Mouse (Mus musculus) forebrain, embryonic 15.5 days (tissue): ENCODE data around the gene Macrod1. TPM values are rescaled to one million over a fixed set of nuclear protein-coding genes. Genes with fewer than 3 reads are reported as not detected.

Experiments
- ATAC-seq: fragments of 200-750 bp; cut with Nextera tagmentation; replicated peaks from 2 replicates; pipeline ENCODE4 v1.8.0; 2017; ENCODE audit warnings: mild to moderate bottlenecking, moderate TSS enrichment, moderate library complexity
- H3K27ac ChIP-seq: fragments of 300-500 bp; sonication (generic); replicated peaks from 2 replicates; pipeline ENCODE4 v1.5.1; 2015; ENCODE audit warnings: mild to moderate bottlenecking, inconsistent platforms
- H3K27me3 ChIP-seq: fragments of 300-500 bp; sonication (generic); 2 replicates; pipeline ENCODE4 v1.6.1; 2015; ENCODE audit warnings: inconsistent platforms
- H3K36me3 ChIP-seq: fragments of 300-500 bp; sonication (generic); 2 replicates; pipeline ENCODE4 v1.6.1; 2015; ENCODE audit warnings: mild to moderate bottlenecking, inconsistent platforms
- H3K4me1 ChIP-seq: fragments of 300-500 bp; sonication (generic); 2 replicates; pipeline ENCODE4 v1.6.1; 2015; ENCODE audit warnings: inconsistent platforms
- H3K4me2 ChIP-seq: fragments of 300-500 bp; sonication (generic); replicated peaks from 2 replicates; pipeline ENCODE4 v1.6.1; 2015; ENCODE audit warnings: mild to moderate bottlenecking, inconsistent platforms
- H3K4me3 ChIP-seq: fragments of 300-500 bp; sonication (generic); 2 replicates; pipeline ENCODE4 v1.5.1; 2015; ENCODE audit warnings: mild to moderate bottlenecking, inconsistent platforms
- H3K9ac ChIP-seq: fragments of 300-500 bp; sonication (generic); replicated peaks from 2 replicates; pipeline ENCODE4 v1.6.1; 2015; ENCODE audit warnings: mild to moderate bottlenecking, inconsistent platforms
- H3K9me3 ChIP-seq: fragments of 300-500 bp; sonication (generic); 2 replicates; pipeline ENCODE4 v1.6.1; 2016; ENCODE audit warnings: inconsistent platforms
- WGBS: fragments of 180-500 bp; shearing (Covaris S2); methylation state at CpG from one replicate; pipeline ENCODE4 v1.1.7; 2015; ENCODE audit warnings: mixed read lengths; 5-methylcytosine and 5-hydroxymethylcytosine counted together
- polyA plus RNA-seq: library from polyadenylated mRNA; unstranded; fragments of >200 nt; fragmentation: Nextera tagmentation; extraction: Ambion mirVana; gene quantifications from 2 replicates; pipeline ENCODE4 v1.2.1, GENCODE M21; 2015

Macrod1 gene
- polyA plus RNA-seq, 1 experiment from 2014 or later, result 6.0 TPM

GRCm38 (mm10) chr19:7125526-7126156 lies 69.0 kb downstream of the Macrod1 start:
- H3K9me3 ChIP-seq, result no peaks in the 10 kb centered on the region
- no peak overlapping the region for H3K27ac ChIP-seq
- H3K4me1 ChIP-seq, result peaks cover 57% of the 10 kb centered on the region
- no peak overlapping the region for H3K4me3 ChIP-seq
- ATAC-seq, result no peak
- WGBS, result 92% methylated on average over 4 of the region's 4 CpGs
- H3K36me3 ChIP-seq, result no peaks in the 10 kb centered on the region
- no peak overlapping the region for H3K9ac ChIP-seq
- H3K4me2 ChIP-seq, result no peak overlapping the region
- H3K27me3 ChIP-seq, result no peaks in the 10 kb centered on the region

DNA sequence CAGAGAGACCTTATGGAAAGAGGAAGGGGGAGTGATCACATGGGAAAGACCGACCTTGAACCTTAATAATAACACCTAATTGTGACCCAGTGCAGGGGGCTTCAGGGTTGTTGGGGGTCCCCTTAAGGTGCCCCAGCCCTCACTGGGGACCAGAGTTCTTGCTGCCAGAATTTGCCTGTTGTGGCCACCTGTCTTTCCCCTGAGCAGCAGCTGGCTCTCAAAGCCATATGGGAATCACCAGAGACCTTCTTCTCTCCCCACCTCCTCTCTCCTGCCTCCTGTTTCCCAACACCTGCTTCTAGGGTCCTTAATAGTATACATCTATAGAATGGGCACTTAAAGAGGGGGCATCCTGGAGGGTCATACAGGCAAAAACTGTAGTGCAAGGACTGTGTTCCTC lies 69.6 kb downstream of the Macrod1 start:
- Histone ChIP-seq H3K4me1 (peaks cover 57% of the 10 kb centered on the region), H3K27me3 (no peaks in the 10 kb centered on the region), H3K27ac (no peak overlapping the region), H3K4me2 (no peak overlapping the region), H3K36me3 (no peaks in the 10 kb centered on the region), H3K9ac (no peak overlapping the region), H3K9me3 (no peaks in the 10 kb centered on the region), H3K4me3 (no peak overlapping the region)
- ATAC-seq, result no peak
- 88% methylated on average over 1 of the region's 1 CpGs for WGBS

DNA sequence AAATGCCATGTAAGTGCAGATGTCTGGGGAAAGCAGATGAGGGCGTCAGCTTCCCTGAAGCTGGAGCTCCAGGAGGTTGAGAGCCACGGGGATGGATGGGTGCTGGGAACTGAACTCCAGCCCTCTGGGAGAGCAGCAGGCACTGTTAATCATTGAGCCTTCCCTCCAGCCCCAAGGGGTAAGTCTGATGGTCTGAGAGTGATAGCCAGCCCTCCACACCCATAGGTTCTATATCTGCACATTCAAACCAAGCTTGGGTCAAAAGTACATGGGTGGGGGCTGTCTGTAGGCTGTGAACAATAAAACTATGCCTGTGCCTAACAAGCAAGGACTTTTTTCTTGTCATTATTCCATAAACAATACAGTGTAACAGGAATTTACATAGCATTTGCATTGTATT lies 70.3 kb downstream of the Macrod1 start:
- no peak overlapping the region for H3K4me2 ChIP-seq
- WGBS, result 75% methylated on average over 2 of the region's 2 CpGs
- peaks cover 53% of the 10 kb centered on the region for H3K4me1 ChIP-seq
- no peak overlapping the region for H3K4me3 ChIP-seq
- no peaks in the 10 kb centered on the region for H3K9me3 ChIP-seq
- H3K27me3 ChIP-seq, result no peaks in the 10 kb centered on the region
- H3K27ac ChIP-seq, result no peak overlapping the region
- H3K36me3 ChIP-seq, result no peaks in the 10 kb centered on the region
- no peak for ATAC-seq
- H3K9ac ChIP-seq, result no peak overlapping the region

- ATAC-seq, result no peak
- Histone ChIP-seq H3K27ac (peak overlapping the region; percentile 74), H3K4me3 (no peak overlapping the region), H3K9ac (0 out of 2 replicates have a peak overlapping the region, but pooled peaks have one; percentile 5), H3K4me2 (no peak overlapping the region), H3K36me3 (no peaks in the 10 kb centered on the region), H3K27me3 (no peaks in the 10 kb centered on the region), H3K9me3 (no peaks in the 10 kb centered on the region), H3K4me1 (peaks cover 57% of the 10 kb centered on the region)
- 32% methylated on average over 19 of the region's 19 CpGs for WGBS
Observed at GRCm38 (mm10) chr19:7128551-7129475, 72.2 kb downstream of the Macrod1 start.

- Histone ChIP-seq H3K9me3 (no peaks in the 10 kb centered on the region), H3K36me3 (no peaks in the 10 kb centered on the region), H3K9ac (no peak overlapping the region), H3K4me2 (no peak overlapping the region), H3K4me1 (peaks cover 72% of the 10 kb centered on the region), H3K27ac (no peak overlapping the region), H3K27me3 (no peaks in the 10 kb centered on the region), H3K4me3 (no peak overlapping the region)
- ATAC-seq, result no peak
- WGBS, result 78% methylated on average over 11 of the region's 11 CpGs
Observed at GRCm38 (mm10) chr19:7130317-7130716, 73.7 kb downstream of the Macrod1 start.

- peaks cover 88% of the 10 kb centered on the region for H3K4me1 ChIP-seq
- 31% methylated on average over 9 of the region's 9 CpGs for WGBS
- H3K36me3 ChIP-seq, result no peaks in the 10 kb centered on the region
- peak; percentile 20 for ATAC-seq
- H3K27ac ChIP-seq, result peak overlapping the region; percentile 67
- no peak overlapping the region for H3K9ac ChIP-seq
- H3K4me3 ChIP-seq, result no peak overlapping the region
- H3K4me2 ChIP-seq, result no peak overlapping the region
- H3K27me3 ChIP-seq, result no peaks in the 10 kb centered on the region
- no peaks in the 10 kb centered on the region for H3K9me3 ChIP-seq
Observed at GRCm38 (mm10) chr19:7133436-7133835, 76.8 kb downstream of the Macrod1 start.

DNA sequence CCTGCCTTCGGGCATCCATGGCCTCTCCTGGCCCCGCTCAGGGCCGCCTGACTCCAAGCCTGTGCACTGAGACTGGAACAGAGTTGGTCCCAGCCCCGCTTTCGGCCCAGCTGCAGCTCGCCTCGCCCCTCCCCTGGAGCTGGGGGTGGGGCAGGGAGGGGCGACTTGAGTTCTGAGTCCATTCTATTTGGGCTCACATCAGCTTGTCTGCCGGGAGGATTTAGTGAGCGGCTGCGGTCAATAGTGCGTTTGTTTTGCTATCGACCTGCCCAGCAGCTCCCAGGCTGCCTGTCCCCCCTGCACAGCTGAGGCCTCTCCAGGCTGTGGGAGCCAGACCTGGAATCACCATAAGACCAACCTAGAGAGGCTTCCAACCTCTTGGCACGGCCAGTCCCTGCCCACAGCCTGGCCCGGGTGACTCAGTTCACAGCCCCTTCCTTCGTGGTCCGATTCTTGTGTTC lies 78.1 kb downstream of the Macrod1 start:
- Histone ChIP-seq H3K27me3 (no peaks in the 10 kb centered on the region), H3K36me3 (no peaks in the 10 kb centered on the region), H3K4me1 (peaks cover 88% of the 10 kb centered on the region), H3K4me3 (no peak overlapping the region), H3K9me3 (no peaks in the 10 kb centered on the region), H3K4me2 (no peak overlapping the region), H3K27ac (peak overlapping the region; percentile 80), H3K9ac (no peak overlapping the region)
- no peak for ATAC-seq
- WGBS, result 15% methylated on average over 17 of the region's 17 CpGs

DNA sequence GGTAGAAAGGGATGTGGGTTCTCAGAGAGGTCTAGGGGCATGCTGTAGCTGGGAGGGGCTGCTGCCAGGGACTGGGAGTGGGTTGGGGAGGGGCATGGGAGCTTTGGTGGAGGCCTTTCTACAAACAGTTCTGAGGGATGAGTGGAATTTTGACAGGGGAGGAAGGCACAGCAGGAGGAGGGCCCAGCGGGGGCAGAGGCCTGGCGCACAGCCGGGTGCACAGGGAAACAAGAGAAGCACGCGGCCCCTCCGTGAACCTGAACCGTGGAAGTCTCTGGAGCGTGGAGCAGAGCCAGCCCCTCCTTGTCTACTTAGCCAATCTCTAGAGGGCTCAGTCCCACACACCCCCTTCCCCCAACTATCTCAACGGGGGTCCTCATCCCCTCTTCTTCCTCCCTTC lies 78.9 kb downstream of the Macrod1 start:
- H3K4me3 ChIP-seq, result no peak overlapping the region
- no peaks in the 10 kb centered on the region for H3K27me3 ChIP-seq
- H3K27ac ChIP-seq, result peak overlapping the region; percentile 80
- H3K36me3 ChIP-seq, result no peaks in the 10 kb centered on the region
- ATAC-seq, result no peak
- peaks cover 88% of the 10 kb centered on the region for H3K4me1 ChIP-seq
- no peak overlapping the region for H3K4me2 ChIP-seq
- no peak overlapping the region for H3K9ac ChIP-seq
- 2% methylated on average over 9 of the region's 9 CpGs for WGBS
- no peaks in the 10 kb centered on the region for H3K9me3 ChIP-seq

DNA sequence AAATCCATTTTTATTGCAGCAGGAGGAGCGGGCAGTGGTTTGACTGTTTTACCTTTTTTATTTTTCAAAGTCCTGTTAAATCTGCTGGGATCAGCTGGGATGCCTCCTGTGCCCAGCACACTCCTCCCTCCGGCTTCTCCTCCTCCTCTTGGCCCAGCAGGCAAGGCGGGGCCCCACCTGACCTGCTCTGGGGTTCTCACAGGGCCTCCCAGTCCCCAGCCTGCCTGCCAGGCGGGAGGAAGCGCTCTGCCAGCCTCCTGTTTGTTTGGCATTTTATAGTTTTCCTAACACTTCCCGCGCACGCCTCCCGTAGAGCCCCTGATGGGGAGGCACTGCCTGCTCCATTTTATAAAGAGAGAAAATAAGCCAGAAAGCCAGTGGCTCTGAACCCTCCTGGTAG lies 79.4 kb downstream of the Macrod1 start:
- Histone ChIP-seq H3K9ac (no peak overlapping the region), H3K9me3 (no peaks in the 10 kb centered on the region), H3K4me3 (no peak overlapping the region), H3K4me2 (no peak overlapping the region), H3K36me3 (no peaks in the 10 kb centered on the region), H3K27ac (peak overlapping the region; percentile 80), H3K4me1 (peaks cover 92% of the 10 kb centered on the region), H3K27me3 (no peaks in the 10 kb centered on the region)
- peak; percentile 24; the same call in 1 of the 2 replicates for ATAC-seq
- WGBS, result 9% methylated on average over 9 of the region's 9 CpGs

DNA sequence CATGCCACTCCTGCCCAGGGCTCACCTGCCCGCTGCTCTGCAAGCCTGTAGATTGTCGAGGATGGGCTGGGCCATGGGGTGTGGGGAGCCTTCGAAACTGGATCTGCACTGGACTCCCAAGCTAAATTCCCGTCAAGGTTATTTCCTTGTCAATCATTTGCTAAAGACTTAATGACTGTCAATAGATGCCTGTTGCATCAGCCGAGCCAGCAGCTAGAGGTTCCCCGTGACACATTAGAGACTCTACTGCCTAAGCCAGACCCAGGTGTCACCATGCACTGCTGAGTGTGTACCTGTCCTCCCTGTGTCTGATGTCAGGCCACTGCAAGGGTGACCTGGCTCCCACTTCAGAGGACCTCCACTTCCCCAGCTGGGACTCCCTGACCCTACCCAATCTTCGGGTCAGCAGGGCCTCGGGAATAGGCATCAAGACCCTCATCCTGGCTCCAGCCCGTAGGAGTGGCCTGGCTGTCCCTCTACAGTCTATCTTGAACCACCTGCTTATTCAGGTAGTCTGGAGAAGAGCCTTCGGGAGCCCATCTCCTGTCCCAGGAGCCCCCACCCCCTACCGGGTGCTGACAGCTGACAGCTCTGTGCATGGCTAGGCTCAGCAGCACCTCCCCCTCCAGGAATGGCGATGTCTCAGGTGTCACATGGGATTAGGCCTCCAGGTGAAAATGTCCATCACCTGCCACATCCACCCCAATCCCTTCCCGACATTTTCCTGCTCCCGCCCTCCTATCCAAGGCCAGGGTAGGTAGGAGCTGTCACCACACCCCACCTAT lies 80.3 kb downstream of the Macrod1 start:
- Histone ChIP-seq H3K9ac (no peak overlapping the region), H3K27me3 (no peaks in the 10 kb centered on the region), H3K4me2 (no peak overlapping the region), H3K27ac (peak overlapping the region; percentile 80), H3K4me3 (no peak overlapping the region), H3K9me3 (no peaks in the 10 kb centered on the region), H3K4me1 (peaks cover 100% of the 10 kb centered on the region), H3K36me3 (no peaks in the 10 kb centered on the region)
- no peak for ATAC-seq
- 39% methylated on average over 14 of the region's 14 CpGs for WGBS

- H3K9me3 ChIP-seq, result no peaks in the 10 kb centered on the region
- H3K27ac ChIP-seq, result 0 out of 2 replicates have a peak overlapping the region, but pooled peaks have one; percentile 9
- H3K4me1 ChIP-seq, result peaks cover 100% of the 10 kb centered on the region
- 37% methylated on average over 14 of the region's 14 CpGs for WGBS
- no peaks in the 10 kb centered on the region for H3K36me3 ChIP-seq
- H3K4me3 ChIP-seq, result no peak overlapping the region
- no peaks in the 10 kb centered on the region for H3K27me3 ChIP-seq
- no peak for ATAC-seq
- no peak overlapping the region for H3K9ac ChIP-seq
- H3K4me2 ChIP-seq, result no peak overlapping the region
Observed at GRCm38 (mm10) chr19:7138327-7138726, 81.7 kb downstream of the Macrod1 start.

GRCm38 (mm10) chr19:7139321-7139720 lies 82.7 kb downstream of the Macrod1 start:
- H3K4me1 ChIP-seq, result peaks cover 100% of the 10 kb centered on the region

More at GRCm38 (mm10) chr19:7139321-7139720, 82.7 kb downstream of the Macrod1 start:
- H3K9ac ChIP-seq, result no peak overlapping the region
- H3K4me2 ChIP-seq, result no peak overlapping the region
- no peak overlapping the region for H3K4me3 ChIP-seq
- H3K27me3 ChIP-seq, result no peaks in the 10 kb centered on the region
- H3K36me3 ChIP-seq, result no peaks in the 10 kb centered on the region
- WGBS, result 73% methylated on average over 4 of the region's 4 CpGs
- H3K27ac ChIP-seq, result peak overlapping the region; percentile 90; the same call in 1 of the 2 replicates
- no peaks in the 10 kb centered on the region for H3K9me3 ChIP-seq
- ATAC-seq, result no peak
